ENCODE assay signal across 7 mouse cellular contexts in genomic region chrX:13845858-13846652, GRCm38 (mm10). TPM values are rescaled to one million over a fixed set of nuclear protein-coding genes. Genes with fewer than 3 reads are reported as not detected.
DNase-seq lines count a peak whose midpoint lies in the region; ATAC-seq and TF ChIP-seq lines count a peak whose summit lies in the region.

No protein-coding gene starts in this region.

- H3K9me3 ChIP-seq in hindbrain, embryonic 14.5 days (ENCODE audit: control insufficient read depth, low read length): no peaks in the 10 kb centered on the region
- H3K9me3 ChIP-seq in megakaryocyte, embryonic 14.5 days: peaks cover 14% of the 10 kb centered on the region

- no peaks in the 10 kb centered on the region for H3K27me3 ChIP-seq in hindbrain, embryonic 14.5 days (ENCODE audit: control insufficient read depth, insufficient read depth, low read length)
- peaks cover 39% of the 10 kb centered on the region for H3K27me3 ChIP-seq in megakaryocyte, embryonic 14.5 days (replicated peaks)

- peaks cover 5% of the 10 kb centered on the region; the same call in 1 of the 2 replicates for H3K4me1 ChIP-seq in hindbrain, embryonic 14.5 days (replicated peaks; ENCODE audit: control insufficient read depth, insufficient read depth, low read length)
- peaks cover 12% of the 10 kb centered on the region for H3K4me1 ChIP-seq in megakaryocyte, embryonic 14.5 days

- peak overlapping the region; percentile 85 for H3K9ac ChIP-seq in hindbrain, embryonic 14.5 days

- peak; percentile 76 for ATAC-seq in frontal cortex, adult (ENCODE audit: low TSS enrichment)
- ATAC-seq in hindbrain, embryonic 14.5 days (ENCODE audit: low FRiP score): peak; percentile 58

- no peaks in the 10 kb centered on the region for H3K36me3 ChIP-seq in hindbrain, embryonic 14.5 days (replicated peaks; ENCODE audit: control insufficient read depth, insufficient read depth)
- H3K36me3 ChIP-seq in megakaryocyte, embryonic 14.5 days (replicated peaks; ENCODE audit: low read length): no peaks in the 10 kb centered on the region

- H3K27ac ChIP-seq in hindbrain, embryonic 14.5 days: peak overlapping the region; percentile 96
- H3K27ac ChIP-seq in left cerebral cortex, adult 2 months: peak overlapping the region; percentile 77

- peak; percentile 1 for DNase-seq in T-cell, adult 2 months (ENCODE audit: low spot score)
- DNase-seq in cerebellum, adult 18-20 months: peak; percentile 31 to 53
- DNase-seq in hindbrain, embryonic 14.5 days (ENCODE audit: low spot score): peak; percentile 36
- peak; percentile 39 to 51 for DNase-seq in left cerebral cortex, adult 2 months (ENCODE audit: extremely low spot score in 1 of 2, low spot score in 2 of 2)
- peak; percentile 6 to 16 for DNase-seq in right cerebral cortex, postnatal 36 days (ENCODE audit: low spot score in 2 of 2)

- peak overlapping the region; percentile 46 for H3K4me2 ChIP-seq in hindbrain, embryonic 14.5 days (replicated peaks)

- H3K4me3 ChIP-seq in hindbrain, embryonic 14.5 days (replicated peaks; ENCODE audit: low read length): peak overlapping the region; percentile 63
- peak overlapping the region; percentile 52 for H3K4me3 ChIP-seq in left cerebral cortex, adult 2 months
- H3K4me3 ChIP-seq in megakaryocyte, embryonic 14.5 days (replicated peaks): peak overlapping the region; percentile 93

- intact Hi-C loops in left cerebral cortex, adult 2 months (cut with DNase I): loop anchor here (5.0 to 10.0 kb wide), 4 partner anchors 71 to 999 kb away; no protein-coding TSS in a partner anchor

- TF ChIP-seq CTCF in left cerebral cortex, adult 2 months (IDR thresholded peaks at IDR 0.05): no peak; the same call in 1 of the 2 replicates

- 28% methylated on average over 43 of the region's 100 CpGs for WGBS in hindbrain, embryonic 14.5 days

RNA-seq across cellular contexts. Expression of gene Cask, which starts 5.1 kb away (rescaled TPM):
- polyA plus RNA-seq in hindbrain, embryonic 14.5 days (2014; fragmentation: Nextera tagmentation; extraction: Ambion mirVana): 58.7 and 61.7 TPM in 2 replicates
- 100 to 1,000 TPM; 105 to 107 TPM for total RNA-seq in left cerebral cortex, adult 2 months (2021)
- 0.16 TPM in 1 of 2 replicates, not detected in the other for polyA plus RNA-seq in megakaryocyte, embryonic 14.5 days (2012; ENCODE audit: insufficient read depth, low replicate concordance)

Comparison
In these comparisons a context has a peak if more than half of its experiments do, and no peak if none do; other contexts are left out.
1. Peak in every context shown above with its lines: DNase-seq, ATAC-seq, H3K4me3 ChIP-seq and H3K27ac ChIP-seq.
2. RNA of gene Cask, which starts 5.1 kb away (polyA plus RNA-seq): 58.7 to 61.7 TPM in hindbrain, embryonic 14.5 days; 0.16 TPM in megakaryocyte, embryonic 14.5 days; every median in the first group is over 10 times any median in the second.